Mouse (Mus musculus): ENCODE data around the gene Map4k2. TPM values are rescaled to one million over a fixed set of nuclear protein-coding genes. Genes with fewer than 3 reads are reported as not detected.
A peak's percentile ranks its signal among the peaks of the same experiment; 100 is the strongest.

The Map4k2 gene
- polyA plus RNA-seq, 1 experiment from 2014 or later: 9.9 TPM

DNA sequence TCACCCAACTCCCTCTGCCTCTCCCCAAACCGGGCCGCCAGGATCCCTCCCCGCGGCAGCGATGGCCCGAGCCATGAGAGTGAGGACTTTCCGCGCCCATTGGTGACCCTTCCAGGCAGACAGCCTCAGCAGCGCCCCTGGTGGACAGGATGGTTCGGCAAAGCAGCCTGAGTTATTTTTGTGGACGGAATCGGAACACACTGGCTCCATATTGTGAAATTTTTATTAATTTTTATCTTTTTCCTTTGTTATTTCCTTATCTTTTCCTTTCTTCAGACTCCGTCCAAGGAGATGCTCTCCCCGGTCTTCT lies 35.3 kb downstream of the Map4k2 start:
- no peaks in the 10 kb centered on the region for H3K9me3 ChIP-seq (ENCODE audit: control insufficient read depth, low read length)
- peaks cover 81% of the 10 kb centered on the region for H3K36me3 ChIP-seq (ENCODE audit: control insufficient read depth, insufficient read depth, low read length)
- 78% methylated on average over 14 of the region's 14 CpGs for WGBS
- no peak overlapping the region for H3K4me3 ChIP-seq (ENCODE audit: low read depth, low read length)
- DNase-seq (ENCODE audit: low spot score) (no peak), ATAC-seq (ENCODE audit: low read depth) (no peak)
- H3K4me2 ChIP-seq (ENCODE audit: low read depth, low read length): no peak overlapping the region
- H3K27ac ChIP-seq (replicated peaks; ENCODE audit: low read depth, low read length): no peak overlapping the region
- no peaks in the 10 kb centered on the region for H3K4me1 ChIP-seq (ENCODE audit: control insufficient read depth, insufficient read depth, low read length)
- H3K27me3 ChIP-seq (replicated peaks; ENCODE audit: control insufficient read depth, insufficient read depth, low read length): no peaks in the 10 kb centered on the region
- H3K9ac ChIP-seq (ENCODE audit: low read depth, low read length): no peak overlapping the region

DNA sequence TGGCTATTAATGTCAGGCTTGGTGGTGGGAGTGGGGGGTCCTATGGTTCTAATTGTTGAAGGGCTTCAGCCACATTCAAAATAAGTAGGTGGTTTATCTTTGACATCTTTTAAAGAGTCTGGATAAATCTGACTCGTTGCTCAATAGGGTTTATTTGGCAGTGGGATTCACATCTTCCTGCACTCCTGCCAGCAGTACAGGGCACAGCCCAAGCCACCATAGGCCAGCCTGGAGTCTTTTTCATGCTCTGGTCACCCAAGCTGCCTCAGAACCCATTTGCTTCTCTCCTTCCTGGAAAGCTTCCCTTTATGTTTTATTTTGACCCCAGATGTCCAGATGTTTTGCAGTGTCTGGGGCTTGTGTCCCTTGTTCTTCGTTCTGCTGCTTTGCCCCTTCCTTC lies 35.7 kb downstream of the Map4k2 start:
- no peak for ATAC-seq (ENCODE audit: low read depth)
- Histone ChIP-seq H3K9ac (ENCODE audit: low read depth, low read length) (no peak overlapping the region), H3K9me3 (ENCODE audit: control insufficient read depth, low read length) (no peaks in the 10 kb centered on the region), H3K4me1 (ENCODE audit: control insufficient read depth, insufficient read depth, low read length) (no peaks in the 10 kb centered on the region), H3K36me3 (ENCODE audit: control insufficient read depth, insufficient read depth, low read length) (peaks cover 77% of the 10 kb centered on the region), H3K27ac (replicated peaks; ENCODE audit: low read depth, low read length) (no peak overlapping the region), H3K4me2 (ENCODE audit: low read depth, low read length) (no peak overlapping the region), H3K27me3 (replicated peaks; ENCODE audit: control insufficient read depth, insufficient read depth, low read length) (no peaks in the 10 kb centered on the region), H3K4me3 (ENCODE audit: low read depth, low read length) (no peak overlapping the region)
- no peak for DNase-seq (ENCODE audit: low spot score)
- WGBS: 91% methylated on average over 2 of the region's 2 CpGs

DNA sequence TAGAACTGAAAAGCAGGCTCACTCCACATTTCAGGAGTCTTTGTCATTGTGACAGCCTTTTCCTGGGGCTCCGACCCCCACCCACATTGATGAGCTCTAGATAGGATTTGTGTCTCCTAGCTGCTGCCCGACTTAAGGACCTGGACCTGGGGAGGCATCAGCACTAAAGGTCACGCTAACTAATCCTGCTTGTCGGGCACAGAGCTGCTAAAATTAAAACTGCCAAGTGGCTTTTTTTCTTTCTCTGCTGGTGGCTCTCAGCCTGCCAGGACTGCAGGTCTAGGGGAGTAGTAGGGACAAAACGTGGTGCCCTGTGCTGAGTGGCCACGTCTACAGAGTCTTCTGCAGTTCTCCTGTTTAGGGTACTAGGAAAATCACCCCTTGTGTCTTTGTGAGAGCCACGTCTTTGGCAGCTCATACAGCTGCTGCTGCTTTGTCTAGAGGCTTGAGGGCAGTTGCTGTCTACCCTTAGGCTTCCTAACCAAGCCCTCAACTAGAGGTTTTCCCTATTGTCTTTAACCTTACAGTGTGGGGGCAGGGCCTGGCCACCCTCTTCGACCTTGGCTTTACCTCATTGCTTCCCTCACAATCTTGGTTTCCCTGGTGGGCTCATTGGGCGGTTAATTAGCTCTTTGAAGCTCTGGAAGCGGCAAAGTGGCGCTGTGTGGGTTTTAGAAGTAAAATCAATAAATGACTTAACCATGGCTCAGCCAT lies 36.5 kb downstream of the Map4k2 start:
- no peaks in the 10 kb centered on the region for H3K4me1 ChIP-seq (ENCODE audit: control insufficient read depth, insufficient read depth, low read length)
- no peak overlapping the region for H3K9ac ChIP-seq (ENCODE audit: low read depth, low read length)
- no peak overlapping the region for H3K4me2 ChIP-seq (ENCODE audit: low read depth, low read length)
- DNase-seq (ENCODE audit: low spot score): no peak
- H3K27me3 ChIP-seq (replicated peaks; ENCODE audit: control insufficient read depth, insufficient read depth, low read length): no peaks in the 10 kb centered on the region
- H3K4me3 ChIP-seq (ENCODE audit: low read depth, low read length): no peak overlapping the region
- no peak for ATAC-seq (ENCODE audit: low read depth)
- 83% methylated on average over 11 of the region's 11 CpGs for WGBS
- no peaks in the 10 kb centered on the region for H3K9me3 ChIP-seq (ENCODE audit: control insufficient read depth, low read length)
- H3K36me3 ChIP-seq (ENCODE audit: control insufficient read depth, insufficient read depth, low read length): peaks cover 68% of the 10 kb centered on the region
- H3K27ac ChIP-seq (replicated peaks; ENCODE audit: low read depth, low read length): no peak overlapping the region

DNA sequence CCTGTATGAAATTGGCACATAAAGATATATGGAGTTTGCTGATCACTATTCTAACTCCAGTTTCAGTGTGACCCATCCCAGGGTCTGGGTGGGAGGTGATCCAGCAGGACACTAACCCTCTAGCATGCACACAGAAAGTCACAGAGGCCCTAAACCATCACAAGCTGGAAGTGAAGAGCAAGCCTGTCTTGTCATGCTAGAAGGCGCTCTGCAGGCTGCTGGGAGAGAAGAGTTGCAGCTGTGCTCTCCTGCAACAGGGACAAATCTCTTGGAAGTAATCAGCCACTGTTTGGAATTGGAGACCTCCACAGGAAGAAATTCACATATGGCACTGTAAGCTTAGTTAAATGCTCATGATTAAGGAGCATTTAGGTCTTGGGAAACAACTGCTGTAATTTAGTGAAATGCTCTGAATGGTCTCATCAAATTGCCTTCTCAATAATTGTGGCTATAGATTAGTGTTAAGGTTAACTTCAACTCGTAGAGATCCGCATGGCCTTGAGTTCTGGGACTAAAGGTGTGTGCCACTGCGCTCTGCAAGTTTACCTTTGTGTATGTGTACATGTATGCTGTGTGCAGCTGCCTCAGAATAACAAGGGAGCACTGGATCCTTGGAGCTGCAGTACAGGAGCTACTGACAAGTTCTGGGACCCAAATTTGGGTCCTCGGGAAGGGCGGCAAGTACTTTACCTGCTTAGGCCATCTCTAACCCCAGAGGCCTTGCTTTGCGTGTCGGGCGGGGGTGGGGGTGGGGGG lies 39.7 kb downstream of the Map4k2 start:
- no peaks in the 10 kb centered on the region for H3K9me3 ChIP-seq (ENCODE audit: control insufficient read depth, low read length)
- H3K9ac ChIP-seq (ENCODE audit: low read depth, low read length): no peak overlapping the region
- no peak overlapping the region for H3K4me3 ChIP-seq (ENCODE audit: low read depth, low read length)
- WGBS: 86% methylated on average over 9 of the region's 9 CpGs
- peaks cover 7% of the 10 kb centered on the region; the same call in 1 of the 2 replicates for H3K4me1 ChIP-seq (ENCODE audit: control insufficient read depth, insufficient read depth, low read length)
- DNase-seq (ENCODE audit: low spot score): no peak
- no peak overlapping the region for H3K4me2 ChIP-seq (ENCODE audit: low read depth, low read length)
- no peaks in the 10 kb centered on the region for H3K27me3 ChIP-seq (replicated peaks; ENCODE audit: control insufficient read depth, insufficient read depth, low read length)
- no peak for ATAC-seq (ENCODE audit: low read depth)
- peaks cover 37% of the 10 kb centered on the region for H3K36me3 ChIP-seq (ENCODE audit: control insufficient read depth, insufficient read depth, low read length)
- H3K27ac ChIP-seq (replicated peaks; ENCODE audit: low read depth, low read length): no peak overlapping the region

DNA sequence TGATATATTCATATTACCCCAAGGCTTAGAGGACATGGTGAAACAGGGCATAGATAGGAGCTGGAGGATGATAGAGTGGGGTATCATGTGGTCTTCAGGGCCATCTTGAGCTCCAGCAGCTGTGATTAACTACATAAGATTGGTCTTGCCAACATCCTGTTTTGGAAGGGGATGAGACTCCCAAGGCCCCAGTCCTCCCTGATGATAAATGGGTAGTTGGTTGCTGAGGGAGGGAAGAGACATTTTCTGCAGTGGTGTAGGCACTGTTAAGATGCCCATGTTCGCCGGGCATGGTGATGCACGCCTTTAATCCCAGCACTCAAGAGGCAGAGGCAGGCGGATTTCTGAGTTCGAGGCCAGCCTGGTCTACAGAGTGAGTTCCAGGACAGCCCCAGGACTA lies 40.3 kb downstream of the Map4k2 start:
- Histone ChIP-seq H3K36me3 (ENCODE audit: control insufficient read depth, insufficient read depth, low read length) (peaks cover 31% of the 10 kb centered on the region), H3K9me3 (ENCODE audit: control insufficient read depth, low read length) (no peaks in the 10 kb centered on the region), H3K4me2 (ENCODE audit: low read depth, low read length) (no peak overlapping the region), H3K4me1 (ENCODE audit: control insufficient read depth, insufficient read depth, low read length) (peaks cover 7% of the 10 kb centered on the region; the same call in 1 of the 2 replicates), H3K27me3 (replicated peaks; ENCODE audit: control insufficient read depth, insufficient read depth, low read length) (no peaks in the 10 kb centered on the region), H3K9ac (ENCODE audit: low read depth, low read length) (no peak overlapping the region), H3K27ac (replicated peaks; ENCODE audit: low read depth, low read length) (no peak overlapping the region), H3K4me3 (ENCODE audit: low read depth, low read length) (no peak overlapping the region)
- ATAC-seq (ENCODE audit: low read depth) (no peak), DNase-seq (ENCODE audit: low spot score) (no peak)
- 96% methylated on average over 5 of the region's 5 CpGs for WGBS

DNA sequence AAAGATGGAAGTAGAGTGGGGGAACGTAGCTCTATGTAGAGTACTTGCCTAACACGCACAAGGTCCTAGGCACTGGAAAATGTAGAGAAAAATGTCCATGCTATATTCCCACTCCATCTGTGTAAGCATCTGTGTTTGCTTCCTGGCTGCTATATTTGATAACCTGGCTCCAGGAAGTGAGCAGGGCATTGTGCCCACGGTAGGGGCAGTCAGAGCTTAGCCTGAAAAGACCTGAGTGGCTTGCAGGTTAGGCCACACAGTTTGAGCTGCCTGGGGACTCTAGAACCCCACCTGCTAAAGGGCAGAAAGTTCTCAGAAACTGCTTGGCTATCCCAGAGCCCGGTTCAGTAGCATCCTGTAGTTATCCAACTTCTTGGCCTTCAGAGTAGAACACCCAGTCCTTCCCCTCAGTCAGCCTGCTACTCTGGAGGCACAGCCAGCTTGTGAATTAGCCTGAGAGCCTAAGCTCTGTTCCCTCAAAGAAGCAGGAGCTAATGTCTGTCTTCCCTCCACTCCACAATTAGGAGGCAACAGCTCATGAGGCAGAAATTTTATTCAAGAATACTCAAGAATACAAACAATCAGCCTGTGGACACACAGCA lies 41.5 kb downstream of the Map4k2 start:
- peaks cover 19% of the 10 kb centered on the region for H3K36me3 ChIP-seq (ENCODE audit: control insufficient read depth, insufficient read depth, low read length)
- DNase-seq (ENCODE audit: low spot score) (no peak), ATAC-seq (ENCODE audit: low read depth) (no peak)
- no peak overlapping the region for H3K9ac ChIP-seq (ENCODE audit: low read depth, low read length)
- H3K9me3 ChIP-seq (ENCODE audit: control insufficient read depth, low read length): no peaks in the 10 kb centered on the region
- H3K4me3 ChIP-seq (ENCODE audit: low read depth, low read length): no peak overlapping the region
- H3K4me2 ChIP-seq (ENCODE audit: low read depth, low read length): no peak overlapping the region
- WGBS: 82% methylated on average over 4 of the region's 4 CpGs
- H3K27ac ChIP-seq (replicated peaks; ENCODE audit: low read depth, low read length): no peak overlapping the region; the same call in 1 of the 2 replicates
- H3K27me3 ChIP-seq (replicated peaks; ENCODE audit: control insufficient read depth, insufficient read depth, low read length): no peaks in the 10 kb centered on the region
- peaks cover 7% of the 10 kb centered on the region; the same call in 1 of the 2 replicates for H3K4me1 ChIP-seq (ENCODE audit: control insufficient read depth, insufficient read depth, low read length)

DNA sequence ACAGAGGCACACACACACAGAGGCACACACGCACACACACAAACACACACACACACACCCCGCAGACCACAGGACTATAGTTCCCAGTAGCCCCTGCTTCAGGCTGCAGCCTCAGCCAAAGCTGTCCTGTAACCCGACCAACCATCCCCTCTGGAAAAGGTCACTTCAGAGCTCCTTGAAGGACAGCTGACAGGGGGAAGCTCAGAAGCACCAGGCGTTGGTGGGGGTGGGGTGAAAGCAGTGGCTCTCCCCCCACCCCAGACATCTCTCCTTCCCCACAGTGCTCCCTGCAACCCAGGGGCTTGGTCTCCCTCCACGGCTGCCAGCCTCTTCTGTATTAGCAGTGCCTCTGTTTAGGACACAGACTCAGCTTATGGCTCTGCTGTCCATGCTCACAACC lies 42.5 kb downstream of the Map4k2 start:
- no peak overlapping the region for H3K4me3 ChIP-seq (ENCODE audit: low read depth, low read length)
- H3K27me3 ChIP-seq (replicated peaks; ENCODE audit: control insufficient read depth, insufficient read depth, low read length): no peaks in the 10 kb centered on the region
- H3K9ac ChIP-seq (ENCODE audit: low read depth, low read length): no peak overlapping the region
- peak; percentile 27 for DNase-seq (ENCODE audit: low spot score)
- H3K4me1 ChIP-seq (ENCODE audit: control insufficient read depth, insufficient read depth, low read length): peaks cover 7% of the 10 kb centered on the region; the same call in 1 of the 2 replicates
- no peak; the same call in 1 of the 2 replicates for ATAC-seq (ENCODE audit: low read depth)
- 34% methylated on average over 5 of the region's 5 CpGs for WGBS
- H3K9me3 ChIP-seq (ENCODE audit: control insufficient read depth, low read length): no peaks in the 10 kb centered on the region
- H3K27ac ChIP-seq (replicated peaks; ENCODE audit: low read depth, low read length): no peak overlapping the region
- no peak overlapping the region for H3K4me2 ChIP-seq (ENCODE audit: low read depth, low read length)
- peaks cover 8% of the 10 kb centered on the region; the same call in 1 of the 2 replicates for H3K36me3 ChIP-seq (ENCODE audit: control insufficient read depth, insufficient read depth, low read length)

DNA sequence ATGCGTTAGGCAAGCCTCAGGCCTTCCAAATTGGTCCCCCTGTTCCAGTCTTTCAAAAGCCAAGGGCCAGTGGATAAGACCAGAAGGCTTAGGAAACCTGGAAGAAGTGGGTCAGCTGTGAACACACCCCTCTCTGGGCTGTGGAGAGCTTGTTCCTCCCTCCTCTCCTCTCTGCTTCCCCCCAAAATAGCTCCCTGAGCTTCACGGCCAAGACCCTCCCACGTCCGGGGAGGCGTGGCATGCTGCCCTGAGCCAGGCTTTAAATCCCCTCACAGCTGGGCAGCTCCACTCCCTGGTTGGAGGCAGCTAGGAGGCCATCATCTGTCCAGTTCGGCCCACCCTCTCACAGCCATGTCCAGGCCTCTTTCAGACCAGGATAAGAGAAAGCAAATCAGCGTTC lies 43.2 kb downstream of the Map4k2 start, which contains the start of gene Pygm:
Gene Pygm (plus strand): TSS at position 272 of the 400 bp plus-strand sequence.
- H3K27ac ChIP-seq (replicated peaks; ENCODE audit: low read depth, low read length): peak within 1 kb of the TSS; percentile 21; the same call in 1 of the 2 replicates

More for the DNA sequence above, 43.2 kb downstream of the Map4k2 start, which contains the start of gene Pygm:
- 0 out of 2 replicates have a peak, but pooled peaks cover 2% of the 10 kb centered on the region for H3K36me3 ChIP-seq (ENCODE audit: control insufficient read depth, insufficient read depth, low read length)
- DNase-seq (ENCODE audit: low spot score) (peak; percentile 72), ATAC-seq (ENCODE audit: low read depth) (peak; percentile 62)
- H3K9me3 ChIP-seq (ENCODE audit: control insufficient read depth, low read length): no peaks in the 10 kb centered on the region
- no peak within 1 kb of the TSS for H3K9ac ChIP-seq (ENCODE audit: low read depth, low read length)
- H3K4me2 ChIP-seq (ENCODE audit: low read depth, low read length): peak within 1 kb of the TSS; percentile 15
- H3K4me3 ChIP-seq (ENCODE audit: low read depth, low read length): no peak within 1 kb of the TSS
- H3K4me1 ChIP-seq (ENCODE audit: control insufficient read depth, insufficient read depth, low read length): peaks cover 8% of the 10 kb centered on the region; the same call in 1 of the 2 replicates
- H3K27me3 ChIP-seq (replicated peaks; ENCODE audit: control insufficient read depth, insufficient read depth, low read length): no peaks in the 10 kb centered on the region
- 19% methylated on average over 7 of the region's 7 CpGs for WGBS
